Mouse (Mus musculus): Measurements from ENCODE around the gene Fbxo11. TPM values are rescaled to one million over a fixed set of nuclear protein-coding genes. Genes with fewer than 3 reads are reported as not detected.

The Fbxo11 gene
- polyA plus RNA-seq, 1 experiment from 2014 or later: 53.9 TPM

GRCm38 (mm10) chr17:88098181-88098852, 33.2 kb upstream of the Fbxo11 start:
- no peaks in the 10 kb centered on the region for H3K9me3 ChIP-seq (ENCODE audit: control insufficient read depth, low read length)
- H3K4me2 ChIP-seq (ENCODE audit: low read length): no peak overlapping the region
- WGBS: 95% methylated on average over 9 of the region's 9 CpGs
- no peaks in the 10 kb centered on the region for H3K27me3 ChIP-seq (ENCODE audit: control insufficient read depth, insufficient read depth, low read length)
- H3K4me3 ChIP-seq (replicated peaks; ENCODE audit: low read depth, low read length): no peak overlapping the region
- H3K27ac ChIP-seq (replicated peaks; ENCODE audit: low read depth, low read length): no peak overlapping the region
- H3K9ac ChIP-seq (replicated peaks; ENCODE audit: low read length): no peak overlapping the region
- H3K4me1 ChIP-seq (ENCODE audit: control insufficient read depth, insufficient read depth, low read length): no peaks in the 10 kb centered on the region; the same call in 1 of the 2 replicates
- ATAC-seq (ENCODE audit: low FRiP score, low TSS enrichment) (no peak), DNase-seq (no peak)
- no peaks in the 10 kb centered on the region for H3K36me3 ChIP-seq (ENCODE audit: control insufficient read depth, insufficient read depth, low read length)

- WGBS: 89% methylated on average over 3 of the region's 3 CpGs
- H3K4me2 ChIP-seq (ENCODE audit: low read length): no peak overlapping the region
- no peak for DNase-seq
- H3K27me3 ChIP-seq (ENCODE audit: control insufficient read depth, insufficient read depth, low read length): no peaks in the 10 kb centered on the region
- no peak overlapping the region for H3K4me3 ChIP-seq (replicated peaks; ENCODE audit: low read depth, low read length)
- H3K9ac ChIP-seq (replicated peaks; ENCODE audit: low read length): no peak overlapping the region
- H3K27ac ChIP-seq (replicated peaks; ENCODE audit: low read depth, low read length): no peak overlapping the region
- H3K36me3 ChIP-seq (ENCODE audit: control insufficient read depth, insufficient read depth, low read length): no peaks in the 10 kb centered on the region
- no peaks in the 10 kb centered on the region for H3K9me3 ChIP-seq (ENCODE audit: control insufficient read depth, low read length)
- no peaks in the 10 kb centered on the region; the same call in 1 of the 2 replicates for H3K4me1 ChIP-seq (ENCODE audit: control insufficient read depth, insufficient read depth, low read length)
- no peak for ATAC-seq (ENCODE audit: low FRiP score, low TSS enrichment)
Observed at GRCm38 (mm10) chr17:88097543-88097942, 32.5 kb upstream of the Fbxo11 start.

- no peaks in the 10 kb centered on the region for H3K36me3 ChIP-seq (ENCODE audit: control insufficient read depth, insufficient read depth, low read length)
- no peaks in the 10 kb centered on the region for H3K27me3 ChIP-seq (ENCODE audit: control insufficient read depth, insufficient read depth, low read length)
- no peaks in the 10 kb centered on the region for H3K9me3 ChIP-seq (ENCODE audit: control insufficient read depth, low read length)
- no peak for DNase-seq
- no peaks in the 10 kb centered on the region; the same call in 1 of the 2 replicates for H3K4me1 ChIP-seq (ENCODE audit: control insufficient read depth, insufficient read depth, low read length)
- WGBS: 87% methylated on average over 12 of the region's 12 CpGs
- ATAC-seq (ENCODE audit: low FRiP score, low TSS enrichment): no peak
- no peak overlapping the region for H3K9ac ChIP-seq (replicated peaks; ENCODE audit: low read length)
- no peak overlapping the region for H3K27ac ChIP-seq (replicated peaks; ENCODE audit: low read depth, low read length)
- H3K4me2 ChIP-seq (ENCODE audit: low read length): no peak overlapping the region
- no peak overlapping the region for H3K4me3 ChIP-seq (replicated peaks; ENCODE audit: low read depth, low read length)
Observed at GRCm38 (mm10) chr17:88096809-88097399, 31.8 kb upstream of the Fbxo11 start.

- ATAC-seq (ENCODE audit: low FRiP score, low TSS enrichment): no peak; the same call in 1 of the 2 replicates
- Histone ChIP-seq H3K9ac (replicated peaks; ENCODE audit: low read length) (no peak overlapping the region), H3K4me1 (ENCODE audit: control insufficient read depth, insufficient read depth, low read length) (no peaks in the 10 kb centered on the region; the same call in 1 of the 2 replicates), H3K27me3 (ENCODE audit: control insufficient read depth, insufficient read depth, low read length) (no peaks in the 10 kb centered on the region), H3K36me3 (ENCODE audit: control insufficient read depth, insufficient read depth, low read length) (no peaks in the 10 kb centered on the region), H3K9me3 (ENCODE audit: control insufficient read depth, low read length) (no peaks in the 10 kb centered on the region), H3K4me2 (ENCODE audit: low read length) (no peak overlapping the region), H3K27ac (replicated peaks; ENCODE audit: low read depth, low read length) (no peak overlapping the region), H3K4me3 (replicated peaks; ENCODE audit: low read depth, low read length) (no peak overlapping the region)
- peak; percentile 62 for DNase-seq
- WGBS: 39% methylated on average over 10 of the region's 10 CpGs
Observed at GRCm38 (mm10) chr17:88095517-88096198, 30.6 kb upstream of the Fbxo11 start.

GRCm38 (mm10) chr17:88094327-88094726, 29.2 kb upstream of the Fbxo11 start:
- Histone ChIP-seq H3K9ac (replicated peaks; ENCODE audit: low read length) (no peak overlapping the region), H3K9me3 (ENCODE audit: control insufficient read depth, low read length) (no peaks in the 10 kb centered on the region), H3K27ac (replicated peaks; ENCODE audit: low read depth, low read length) (0 out of 2 replicates have a peak overlapping the region, but pooled peaks have one; percentile 49), H3K4me3 (replicated peaks; ENCODE audit: low read depth, low read length) (no peak overlapping the region), H3K36me3 (ENCODE audit: control insufficient read depth, insufficient read depth, low read length) (no peaks in the 10 kb centered on the region), H3K4me2 (ENCODE audit: low read length) (peak overlapping the region; percentile 1; the same call in 1 of the 2 replicates), H3K27me3 (ENCODE audit: control insufficient read depth, insufficient read depth, low read length) (no peaks in the 10 kb centered on the region), H3K4me1 (ENCODE audit: control insufficient read depth, insufficient read depth, low read length) (no peaks in the 10 kb centered on the region; the same call in 1 of the 2 replicates)
- DNase-seq (peak; percentile 59), ATAC-seq (ENCODE audit: low FRiP score, low TSS enrichment) (no peak)
- WGBS: 54% methylated on average over 12 of the region's 12 CpGs

- DNase-seq (peak; percentile 21), ATAC-seq (ENCODE audit: low FRiP score, low TSS enrichment) (no peak)
- Histone ChIP-seq H3K4me1 (ENCODE audit: control insufficient read depth, insufficient read depth, low read length) (no peaks in the 10 kb centered on the region; the same call in 1 of the 2 replicates), H3K4me2 (ENCODE audit: low read length) (no peak overlapping the region), H3K36me3 (ENCODE audit: control insufficient read depth, insufficient read depth, low read length) (no peaks in the 10 kb centered on the region), H3K27me3 (ENCODE audit: control insufficient read depth, insufficient read depth, low read length) (no peaks in the 10 kb centered on the region), H3K9ac (replicated peaks; ENCODE audit: low read length) (no peak overlapping the region), H3K4me3 (replicated peaks; ENCODE audit: low read depth, low read length) (no peak overlapping the region), H3K9me3 (ENCODE audit: control insufficient read depth, low read length) (no peaks in the 10 kb centered on the region), H3K27ac (replicated peaks; ENCODE audit: low read depth, low read length) (no peak overlapping the region)
- 75% methylated on average over 10 of the region's 10 CpGs for WGBS
Observed at GRCm38 (mm10) chr17:88093798-88094197, 28.7 kb upstream of the Fbxo11 start.

GRCm38 (mm10) chr17:88085976-88086375, 20.9 kb upstream of the Fbxo11 start:
- no peaks in the 10 kb centered on the region for H3K36me3 ChIP-seq (ENCODE audit: control insufficient read depth, insufficient read depth, low read length)
- H3K4me1 ChIP-seq (ENCODE audit: control insufficient read depth, insufficient read depth, low read length): no peaks in the 10 kb centered on the region
- H3K27ac ChIP-seq (replicated peaks; ENCODE audit: low read depth, low read length): no peak overlapping the region
- H3K4me3 ChIP-seq (replicated peaks; ENCODE audit: low read depth, low read length): no peak overlapping the region
- H3K4me2 ChIP-seq (ENCODE audit: low read length): no peak overlapping the region
- DNase-seq (no peak), ATAC-seq (ENCODE audit: low FRiP score, low TSS enrichment) (no peak)
- WGBS: 94% methylated on average over 11 of the region's 11 CpGs
- no peaks in the 10 kb centered on the region for H3K9me3 ChIP-seq (ENCODE audit: control insufficient read depth, low read length)
- H3K27me3 ChIP-seq (ENCODE audit: control insufficient read depth, insufficient read depth, low read length): no peaks in the 10 kb centered on the region
- H3K9ac ChIP-seq (replicated peaks; ENCODE audit: low read length): no peak overlapping the region

GRCm38 (mm10) chr17:88081446-88081845, 16.4 kb upstream of the Fbxo11 start:
- Histone ChIP-seq H3K27ac (replicated peaks; ENCODE audit: low read depth, low read length) (no peak overlapping the region), H3K9ac (replicated peaks; ENCODE audit: low read length) (no peak overlapping the region), H3K4me2 (ENCODE audit: low read length) (no peak overlapping the region), H3K4me3 (replicated peaks; ENCODE audit: low read depth, low read length) (no peak overlapping the region), H3K4me1 (ENCODE audit: control insufficient read depth, insufficient read depth, low read length) (no peaks in the 10 kb centered on the region), H3K36me3 (ENCODE audit: control insufficient read depth, insufficient read depth, low read length) (no peaks in the 10 kb centered on the region), H3K9me3 (ENCODE audit: control insufficient read depth, low read length) (no peaks in the 10 kb centered on the region), H3K27me3 (ENCODE audit: control insufficient read depth, insufficient read depth, low read length) (no peaks in the 10 kb centered on the region)
- DNase-seq (no peak), ATAC-seq (ENCODE audit: low FRiP score, low TSS enrichment) (no peak)
- 92% methylated on average over 6 of the region's 6 CpGs for WGBS
